Mouse (Mus musculus) olfactory bulb, adult 2 months (tissue): ENCODE results near the gene Slc6a11. TPM values are rescaled to one million over a fixed set of nuclear protein-coding genes. Genes with fewer than 3 reads are reported as not detected.

Experiments
- H3K27ac ChIP-seq: fragments of 200-500 bp; 2 replicates; pipeline ENCODE4 v1.5.1; 2012; ENCODE audit warnings: low read depth, low read length; ENCODE audit not compliant: insufficient read depth
- H3K4me1 ChIP-seq: fragments of 200-500 bp; 2 replicates; pipeline ENCODE4 v1.6.1; 2012; ENCODE audit warnings: low read length; ENCODE audit not compliant: control insufficient read depth, insufficient read depth
- H3K4me3 ChIP-seq: fragments of 200-500 bp; 2 replicates; pipeline ENCODE4 v1.5.1; 2012; ENCODE audit warnings: mild to moderate bottlenecking, low read depth, low read length, moderate library complexity; ENCODE audit not compliant: insufficient read depth
- CTCF ChIP-seq: fragments of 200-500 bp; IDR thresholded peaks from 2 replicates; pipeline ENCODE4 v1.5.1; 2012; ENCODE audit warnings: low read depth, mild to moderate bottlenecking, low read length, moderate library complexity; ENCODE audit not compliant: insufficient read depth
- POLR2A ChIP-seq: fragments of 200-500 bp; IDR thresholded peaks from 2 replicates; pipeline ENCODE4 v1.6.1; 2012; ENCODE audit warnings: mild to moderate bottlenecking, low read depth, low read length, moderate library complexity; ENCODE audit not compliant: insufficient read depth
- WGBS: fragments of 180-500 bp; shearing (Covaris S2); methylation state at CpG from one replicate; pipeline ENCODE4 v1.1.7; 2018; 5-methylcytosine and 5-hydroxymethylcytosine counted together
- polyA plus RNA-seq: library from polyadenylated mRNA; stranded (reverse); fragments of >200 nt; gene quantifications from 2 replicates; pipeline ENCODE4 v1.2.4, GENCODE M21; 2012; ENCODE audit warnings: low replicate concordance; ENCODE audit not compliant: missing spikeins, insufficient read depth, insufficient read length

Gene Slc6a11
- polyA plus RNA-seq: 98.1 and 1,147 TPM in 2 replicates

GRCm38 (mm10) chr6:114131122-114131872, at the start of gene Slc6a11:
Gene Slc6a11 (plus strand): TSS chr6:114131241.
- 0 out of 2 replicates have a peak within 1 kb of the TSS, but pooled peaks have one; percentile 24 for H3K27ac ChIP-seq
- WGBS: 5% methylated on average over 75 of the region's 76 CpGs

GRCm38 (mm10) chr6:114087106-114087505, 43.9 kb upstream of the Slc6a11 start:
- WGBS: 64% methylated on average over 7 of the region's 7 CpGs
- Histone ChIP-seq H3K4me1 (peaks cover 8% of the 10 kb centered on the region), H3K4me3 (no peak overlapping the region), H3K27ac (no peak overlapping the region)
- TF ChIP-seq POLR2A (no peak), CTCF (no peak)

More at GRCm38 (mm10) chr6:114131122-114131872, at the start of gene Slc6a11:
- Histone ChIP-seq H3K4me3 (peak within 1 kb of the TSS; percentile 52), H3K4me1 (peaks cover 14% of the 10 kb centered on the region)
- TF ChIP-seq POLR2A: peak; percentile 59
- TF ChIP-seq CTCF: no peak

DNA sequence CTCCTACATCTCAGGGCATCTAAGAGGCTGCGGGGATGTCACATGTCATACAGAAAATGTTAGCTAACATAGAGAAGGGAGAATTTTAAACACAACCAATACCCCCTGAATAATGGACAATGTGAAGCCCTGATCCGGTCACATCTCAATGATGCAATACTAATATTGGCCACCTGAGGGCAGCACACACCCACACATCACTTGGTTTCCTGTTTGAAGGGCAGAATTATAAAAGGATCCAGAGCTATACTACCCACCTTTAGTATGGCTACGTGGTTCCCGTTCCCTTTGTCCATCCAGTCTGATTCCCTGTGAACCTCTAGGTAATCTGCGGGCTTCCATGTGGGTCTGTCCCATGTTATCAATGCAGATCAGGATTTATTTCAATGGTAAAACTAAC, 41.4 kb upstream of the Slc6a11 start:
- H3K27ac ChIP-seq: no peak overlapping the region
- H3K4me3 ChIP-seq: no peak overlapping the region
- peaks cover 16% of the 10 kb centered on the region for H3K4me1 ChIP-seq
- WGBS: 7% methylated on average over 5 of the region's 5 CpGs
- TF ChIP-seq POLR2A: no peak
- TF ChIP-seq CTCF: no peak

- no peak overlapping the region for H3K4me3 ChIP-seq
- TF ChIP-seq POLR2A (no peak), CTCF (no peak)
- peaks cover 20% of the 10 kb centered on the region for H3K4me1 ChIP-seq
- 43% methylated on average over 9 of the region's 9 CpGs for WGBS
- H3K27ac ChIP-seq: no peak overlapping the region
Measured at GRCm38 (mm10) chr6:114092216-114092615, 38.8 kb upstream of the Slc6a11 start.

DNA sequence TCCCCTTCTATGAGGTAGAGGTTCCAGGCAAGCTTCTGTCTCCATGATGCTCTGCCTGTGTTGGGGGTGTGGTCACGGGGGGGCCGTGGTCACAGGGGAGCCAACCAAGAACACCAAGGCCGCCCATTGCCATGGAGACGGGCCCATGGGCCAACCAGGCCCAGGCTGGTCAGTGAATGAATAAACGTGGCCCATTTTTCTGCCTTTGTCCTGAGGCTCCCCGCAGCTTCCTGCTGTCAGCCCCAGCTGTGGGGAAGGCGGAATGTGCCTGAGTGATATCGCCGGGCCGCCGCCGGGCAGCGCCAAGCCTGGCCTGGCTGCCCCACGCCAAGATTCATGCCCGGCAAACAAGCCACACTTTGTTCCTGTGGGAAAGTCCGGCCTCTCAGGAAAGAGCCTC, 36.8 kb upstream of the Slc6a11 start:
- WGBS: 50% methylated on average over 16 of the region's 16 CpGs

DNA sequence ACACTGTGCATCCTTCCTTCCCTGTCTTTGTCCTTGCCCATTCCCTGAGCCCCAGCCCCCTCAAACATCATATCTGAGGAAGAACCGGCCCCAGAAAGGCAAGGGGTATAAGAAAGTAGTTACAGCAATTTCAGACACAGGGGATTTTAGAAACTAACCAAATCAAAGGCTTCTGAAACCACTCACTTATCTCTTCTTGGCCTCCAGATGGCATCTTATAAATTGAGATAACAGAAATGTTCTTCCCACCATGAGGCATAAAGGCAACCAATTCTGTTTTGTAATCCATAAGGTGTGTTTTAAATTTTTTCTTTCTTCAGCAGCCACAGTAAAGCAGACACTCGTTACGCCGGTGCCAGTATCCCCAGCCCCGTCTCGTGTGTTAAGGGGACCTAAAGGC, 34.5 kb upstream of the Slc6a11 start:
- Histone ChIP-seq H3K4me3 (no peak overlapping the region), H3K4me1 (peaks cover 20% of the 10 kb centered on the region), H3K27ac (no peak overlapping the region)
- 83% methylated on average over 6 of the region's 6 CpGs for WGBS
- no peak for TF ChIP-seq CTCF

More for the DNA sequence above, 36.8 kb upstream of the Slc6a11 start:
- no peak for TF ChIP-seq CTCF
- no peak for TF ChIP-seq POLR2A
- Histone ChIP-seq H3K27ac (0 out of 2 replicates have a peak overlapping the region, but pooled peaks have one; percentile 33), H3K4me3 (no peak overlapping the region), H3K4me1 (peaks cover 20% of the 10 kb centered on the region)

- H3K27ac ChIP-seq: no peak overlapping the region
- H3K4me3 ChIP-seq: no peak overlapping the region
- peaks cover 7% of the 10 kb centered on the region for H3K4me1 ChIP-seq
- TF ChIP-seq POLR2A (no peak), CTCF (no peak)
- 66% methylated on average over 8 of the region's 8 CpGs for WGBS
Measured at GRCm38 (mm10) chr6:114101923-114102322, 29.1 kb upstream of the Slc6a11 start.

- no peak for TF ChIP-seq CTCF
- no peak for TF ChIP-seq POLR2A
Measured at GRCm38 (mm10) chr6:114119507-114119906, 11.5 kb upstream of the Slc6a11 start.

DNA sequence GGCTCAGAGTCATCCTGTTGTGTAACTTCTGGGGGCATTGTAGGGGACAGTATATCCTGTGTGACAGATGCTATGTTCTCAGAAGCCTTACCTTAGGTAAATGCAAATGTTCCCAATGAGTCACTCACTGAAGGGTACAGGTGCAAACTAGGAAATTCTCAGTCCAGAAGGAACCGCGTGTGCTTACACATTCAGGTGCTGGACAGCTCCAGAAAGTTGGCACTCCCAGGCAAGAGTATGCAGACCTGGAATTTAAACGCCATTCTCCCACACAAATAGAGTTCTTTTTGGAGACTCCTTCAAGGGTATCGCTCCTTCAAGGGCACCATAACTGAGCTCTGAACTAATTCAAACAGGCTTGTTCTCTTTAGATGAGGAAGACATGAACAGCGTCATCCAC, 5.5 kb upstream of the Slc6a11 start:
- H3K4me1 ChIP-seq: no peaks in the 10 kb centered on the region
- H3K4me3 ChIP-seq: no peak overlapping the region
- no peak overlapping the region for H3K27ac ChIP-seq
- no peak for TF ChIP-seq CTCF
- TF ChIP-seq POLR2A: no peak
- 74% methylated on average over 5 of the region's 5 CpGs for WGBS

More at GRCm38 (mm10) chr6:114119507-114119906, 11.5 kb upstream of the Slc6a11 start:
- Histone ChIP-seq H3K4me1 (peaks cover 5% of the 10 kb centered on the region), H3K27ac (no peak overlapping the region), H3K4me3 (no peak overlapping the region)
- WGBS: 29% methylated on average over 5 of the region's 5 CpGs
